Mouse (Mus musculus) C2C12 (cell line): ENCODE results near the gene Nsun2.

ENCODE experiments used
- CEBPB ChIP-seq: IDR thresholded peaks from one replicate; pipeline ENCODE4 v1.6.1; 2011; ENCODE audit warnings: low read depth, mild to moderate bottlenecking, control low read depth, moderate library complexity
- CTCF ChIP-seq: IDR thresholded peaks from one replicate; pipeline ENCODE4 v1.5.1; 2011; ENCODE audit not compliant: control insufficient read depth, insufficient read depth, insufficient read length
- MYOD1 ChIP-seq: IDR thresholded peaks from one replicate; pipeline ENCODE4 v1.6.1; 2011; ENCODE audit warnings: low read depth; ENCODE audit not compliant: control insufficient read depth, insufficient read length
- USF1 ChIP-seq: IDR thresholded peaks from one replicate; pipeline ENCODE4 v1.6.1; 2011; ENCODE audit warnings: low read depth, mild to moderate bottlenecking, control low read depth, moderate library complexity

- TF ChIP-seq CTCF, result no peak
- no peak for TF ChIP-seq MYOD1
- TF ChIP-seq CEBPB, result no peak
- no peak for TF ChIP-seq USF1
These were observed 63.0 kb downstream of the Nsun2 start for GRCm38 (mm10) chr13:69596515-69596914.
